Mouse (Mus musculus) limb, embryonic 10.5 days (tissue): ENCODE measurements around the gene Tssk6. TPM values are rescaled to one million over a fixed set of nuclear protein-coding genes. Genes with fewer than 3 reads are reported as not detected.
A peak's percentile ranks its signal among the peaks of the same experiment; 100 is the strongest.

Experiments used
- DNase-seq: peaks from one replicate; pipeline ENCODE4 v3.0.0-alpha.2; 2017; ENCODE audit warnings: low spot score
- H3K27ac ChIP-seq: fragments of 300-500 bp; sonication (generic); 2 replicates; pipeline ENCODE4 v1.5.1; 2016; ENCODE audit warnings: mild to moderate bottlenecking
- H3K27me3 ChIP-seq: fragments of 300-500 bp; sonication (generic); 2 replicates; pipeline ENCODE4 v1.6.1; 2016; ENCODE audit warnings: low read depth, mild to moderate bottlenecking; ENCODE audit not compliant: poor library complexity, severe bottlenecking
- H3K36me3 ChIP-seq: fragments of 300-500 bp; sonication (generic); 2 replicates; pipeline ENCODE4 v1.6.1; 2016; ENCODE audit warnings: mild to moderate bottlenecking, moderate library complexity
- H3K4me1 ChIP-seq: fragments of 300-500 bp; sonication (generic); 2 replicates; pipeline ENCODE4 v1.6.1; 2016
- H3K4me3 ChIP-seq: fragments of 300-500 bp; sonication (generic); 2 replicates; pipeline ENCODE4 v1.5.1; 2016; ENCODE audit warnings: mild to moderate bottlenecking, moderate library complexity
- H3K9me3 ChIP-seq: fragments of 300-500 bp; sonication (generic); replicated peaks from 2 replicates; pipeline ENCODE4 v1.6.1; 2016; ENCODE audit warnings: mild to moderate bottlenecking
- WGBS: fragments of 180-500 bp; shearing (Covaris S2); methylation state at CpG from one replicate; pipeline ENCODE4 v1.1.7; 2016; 5-methylcytosine and 5-hydroxymethylcytosine counted together
- polyA plus RNA-seq: library from polyadenylated mRNA; unstranded; fragments of >200 nt; fragmentation: Nextera tagmentation; extraction: Ambion mirVana; gene quantifications from 2 replicates; pipeline ENCODE4 v1.2.1, GENCODE M21; 2016

Gene Tssk6
- polyA plus RNA-seq, 1 experiment from 2014 or later = 5.9 TPM

- no peaks in the 10 kb centered on the region for H3K4me1 ChIP-seq
- WGBS = 89% methylated on average over 13 of the region's 13 CpGs
- peaks cover 100% of the 10 kb centered on the region for H3K36me3 ChIP-seq
- DNase-seq = no peak
- no peak overlapping the region for H3K4me3 ChIP-seq
- H3K27ac ChIP-seq = no peak overlapping the region
- H3K9me3 ChIP-seq = no peaks in the 10 kb centered on the region
- H3K27me3 ChIP-seq = no peaks in the 10 kb centered on the region
These were observed 9.9 kb downstream of the Tssk6 start for GRCm38 (mm10) chr8:69911917-69912316.

GRCm38 (mm10) chr8:69912478-69913074 lies 10.6 kb downstream of the Tssk6 start:
- no peaks in the 10 kb centered on the region for H3K9me3 ChIP-seq
- 90% methylated on average over 12 of the region's 12 CpGs for WGBS
- no peak overlapping the region for H3K27ac ChIP-seq
- H3K4me1 ChIP-seq = no peaks in the 10 kb centered on the region
- no peaks in the 10 kb centered on the region for H3K27me3 ChIP-seq
- DNase-seq = no peak
- no peak overlapping the region for H3K4me3 ChIP-seq
- peaks cover 100% of the 10 kb centered on the region for H3K36me3 ChIP-seq

- DNase-seq = no peak
- Histone ChIP-seq H3K9me3 (no peaks in the 10 kb centered on the region), H3K36me3 (peaks cover 87% of the 10 kb centered on the region), H3K4me1 (no peaks in the 10 kb centered on the region), H3K4me3 (no peak overlapping the region), H3K27me3 (no peaks in the 10 kb centered on the region), H3K27ac (no peak overlapping the region)
- 91% methylated on average over 4 of the region's 4 CpGs for WGBS
These were observed 12.5 kb downstream of the Tssk6 start for GRCm38 (mm10) chr8:69914526-69914925.

- H3K27ac ChIP-seq = no peak overlapping the region
- H3K27me3 ChIP-seq = no peaks in the 10 kb centered on the region
- no peak for DNase-seq
- H3K4me3 ChIP-seq = no peak overlapping the region
- 70% methylated on average over 5 of the region's 5 CpGs for WGBS
- peaks cover 75% of the 10 kb centered on the region for H3K36me3 ChIP-seq
- peaks cover 10% of the 10 kb centered on the region for H3K4me1 ChIP-seq
- H3K9me3 ChIP-seq = no peaks in the 10 kb centered on the region
These were observed 13.8 kb downstream of the Tssk6 start for GRCm38 (mm10) chr8:69915748-69916147.

DNA sequence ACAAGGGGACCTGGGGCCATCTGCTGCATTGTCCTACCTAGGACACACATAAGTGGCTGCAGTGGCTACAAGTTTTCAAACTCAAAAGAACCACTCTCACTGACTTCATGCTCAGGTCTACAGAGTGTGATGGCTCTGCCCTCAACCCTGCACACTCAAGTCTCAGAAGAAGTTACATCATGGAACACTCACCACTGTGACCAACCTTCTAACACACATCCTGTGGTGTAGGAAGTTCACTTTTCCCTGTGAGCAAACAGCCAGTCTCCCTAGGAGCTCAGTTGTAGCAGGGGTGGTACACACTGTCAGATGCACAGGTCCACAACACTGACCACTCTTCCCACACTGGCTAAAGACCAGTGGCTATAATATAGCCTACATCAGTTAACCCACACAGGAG lies 16.5 kb downstream of the Tssk6 start:
- no peak for DNase-seq
- Histone ChIP-seq H3K36me3 (peaks cover 62% of the 10 kb centered on the region), H3K27me3 (no peaks in the 10 kb centered on the region), H3K9me3 (no peaks in the 10 kb centered on the region), H3K27ac (no peak overlapping the region), H3K4me1 (peaks cover 23% of the 10 kb centered on the region), H3K4me3 (no peak overlapping the region)

DNA sequence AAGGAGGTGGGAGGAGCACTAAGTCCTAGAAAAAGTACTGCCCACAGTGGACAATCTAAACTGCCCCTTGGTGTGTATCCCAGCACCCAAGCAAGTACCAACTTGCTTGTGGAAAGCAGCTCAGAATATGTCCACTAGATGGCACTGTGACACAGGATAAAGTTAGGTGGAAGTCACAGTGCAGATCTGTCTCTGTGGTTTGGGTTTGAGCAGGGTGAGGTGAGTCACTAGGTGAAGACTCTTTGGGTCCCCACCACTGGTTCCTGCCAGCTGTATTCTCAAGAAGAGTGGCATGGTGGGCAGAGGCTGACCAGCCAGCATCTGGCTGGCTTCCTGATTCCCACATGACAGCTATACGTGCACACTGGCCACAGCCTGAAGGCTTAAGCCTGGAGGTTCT lies 17.0 kb downstream of the Tssk6 start:
- H3K4me3 ChIP-seq = no peak overlapping the region
- no peaks in the 10 kb centered on the region for H3K27me3 ChIP-seq
- peaks cover 62% of the 10 kb centered on the region for H3K36me3 ChIP-seq
- peak; percentile 75 for DNase-seq
- WGBS = 72% methylated on average over 1 of the region's 1 CpGs
- no peaks in the 10 kb centered on the region for H3K9me3 ChIP-seq
- peaks cover 23% of the 10 kb centered on the region for H3K4me1 ChIP-seq
- no peak overlapping the region for H3K27ac ChIP-seq

DNA sequence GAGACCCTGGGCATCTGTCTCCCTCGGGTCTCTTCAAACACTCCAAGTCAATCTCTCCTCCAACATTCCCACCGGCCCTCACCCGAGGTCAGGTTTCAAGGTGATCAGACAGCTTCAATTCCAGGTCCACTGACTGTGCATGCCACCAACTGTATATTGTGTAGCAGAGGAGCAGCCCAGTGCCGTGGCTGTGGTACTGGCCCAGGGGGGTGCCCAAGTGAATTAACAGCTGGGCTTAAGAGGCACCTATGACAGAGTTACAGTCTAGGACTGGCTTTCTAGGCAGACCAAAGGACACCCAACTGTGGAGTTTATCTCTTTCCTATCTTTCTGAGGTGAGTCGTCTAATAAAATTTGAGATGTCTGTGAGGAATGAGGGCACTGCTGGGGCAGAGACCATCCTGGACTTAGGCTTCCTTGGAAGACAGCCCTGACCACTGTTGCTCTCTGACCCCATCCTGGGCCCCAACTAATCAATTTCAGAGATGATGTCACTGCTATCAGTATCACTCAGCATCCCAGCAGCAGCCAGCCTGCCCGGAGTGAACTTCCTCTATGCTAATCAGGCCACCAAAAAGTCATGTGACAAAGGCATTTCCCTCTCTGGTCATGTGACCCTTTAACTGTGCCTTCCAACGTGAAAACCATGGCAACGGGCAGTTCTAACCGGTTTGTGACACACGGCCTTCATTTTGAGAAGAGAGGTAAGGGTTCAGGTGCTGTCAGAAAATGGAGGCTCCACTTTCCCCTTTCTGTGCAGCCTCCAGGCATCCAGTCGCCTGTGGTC lies 18.1 kb downstream of the Tssk6 start:
- Histone ChIP-seq H3K9me3 (no peaks in the 10 kb centered on the region), H3K27ac (peak overlapping the region; percentile 79), H3K4me3 (no peak overlapping the region; the same call in 1 of the 2 replicates), H3K27me3 (no peaks in the 10 kb centered on the region), H3K36me3 (peaks cover 55% of the 10 kb centered on the region), H3K4me1 (peaks cover 23% of the 10 kb centered on the region)
- DNase-seq = peak; percentile 74
- 52% methylated on average over 11 of the region's 11 CpGs for WGBS

DNA sequence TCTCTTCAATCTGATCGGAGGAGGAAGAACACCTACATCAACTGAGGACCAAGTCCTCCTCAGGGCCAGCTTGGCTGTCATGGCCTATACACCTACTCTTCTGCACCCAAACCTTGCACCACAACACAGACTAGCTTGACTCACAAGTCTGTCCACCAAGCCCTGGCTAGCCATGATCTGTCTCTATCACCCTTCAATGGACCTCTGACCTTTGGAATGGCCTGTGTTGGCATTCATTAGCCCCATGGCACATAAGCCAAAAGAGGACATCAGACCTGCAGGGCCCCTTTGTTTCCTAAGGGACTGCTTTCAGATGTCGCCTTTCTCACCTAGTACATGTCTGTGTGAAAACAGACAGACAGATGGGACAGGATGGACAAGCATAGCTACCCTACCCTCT lies 19.2 kb downstream of the Tssk6 start:
- Histone ChIP-seq H3K9me3 (no peaks in the 10 kb centered on the region), H3K4me3 (no peak overlapping the region), H3K27me3 (no peaks in the 10 kb centered on the region), H3K27ac (peak overlapping the region; percentile 79), H3K4me1 (peaks cover 23% of the 10 kb centered on the region), H3K36me3 (peaks cover 53% of the 10 kb centered on the region)
- 96% methylated on average over 2 of the region's 2 CpGs for WGBS
- DNase-seq = no peak

- Histone ChIP-seq H3K4me3 (no peak overlapping the region), H3K27ac (no peak overlapping the region), H3K4me1 (peaks cover 23% of the 10 kb centered on the region), H3K27me3 (no peaks in the 10 kb centered on the region), H3K36me3 (peaks cover 58% of the 10 kb centered on the region), H3K9me3 (no peaks in the 10 kb centered on the region)
- 76% methylated on average over 1 of the region's 1 CpGs for WGBS
- DNase-seq = no peak
These were observed 22.0 kb downstream of the Tssk6 start for GRCm38 (mm10) chr8:69923986-69924385.

DNA sequence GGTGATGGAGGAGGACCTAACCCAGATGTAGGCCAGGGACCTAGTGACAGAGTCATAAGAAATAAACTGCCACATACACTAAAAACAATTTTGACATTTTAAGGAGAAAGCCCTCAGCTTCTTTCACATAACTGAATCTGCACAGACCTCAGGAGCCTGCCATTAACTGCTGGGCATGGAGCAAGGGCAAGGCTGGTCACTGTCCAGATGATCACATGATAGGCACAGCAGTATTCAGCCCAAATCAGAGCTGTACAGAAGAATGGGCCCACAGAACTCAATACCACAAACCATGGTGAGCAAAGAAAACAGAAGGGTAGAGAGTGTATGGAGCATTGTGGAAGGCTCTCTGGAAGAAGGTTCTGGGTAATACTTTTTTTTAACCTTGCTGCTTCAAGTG lies 24.9 kb downstream of the Tssk6 start:
- H3K9me3 ChIP-seq = no peaks in the 10 kb centered on the region
- no peaks in the 10 kb centered on the region for H3K27me3 ChIP-seq
- 0 out of 2 replicates have a peak, but pooled peaks cover 1% of the 10 kb centered on the region for H3K4me1 ChIP-seq
- no peak for DNase-seq
- H3K4me3 ChIP-seq = no peak overlapping the region
- peaks cover 65% of the 10 kb centered on the region for H3K36me3 ChIP-seq
- H3K27ac ChIP-seq = no peak overlapping the region

DNA sequence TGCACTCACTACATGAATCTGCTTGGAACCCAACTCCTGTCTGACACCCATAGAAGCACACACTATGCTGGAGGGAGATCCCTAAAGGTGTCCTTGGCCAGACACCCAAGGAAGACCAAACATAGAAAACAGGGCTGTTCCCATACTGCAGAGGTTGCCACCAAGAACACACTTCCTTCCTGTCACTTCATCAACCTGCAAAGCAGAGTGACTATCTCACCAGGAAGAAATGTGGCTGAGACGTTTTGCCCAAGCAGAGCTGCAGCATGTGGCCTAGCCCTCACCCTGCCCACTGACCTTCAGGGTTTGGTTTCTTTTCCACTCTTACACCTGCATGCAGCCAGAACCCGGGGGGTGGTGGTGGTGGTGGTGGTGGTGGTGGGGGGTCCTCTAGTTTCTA lies 31.8 kb downstream of the Tssk6 start:
- Histone ChIP-seq H3K27me3 (no peaks in the 10 kb centered on the region), H3K4me1 (peaks cover 13% of the 10 kb centered on the region), H3K27ac (no peak overlapping the region), H3K36me3 (peaks cover 80% of the 10 kb centered on the region), H3K4me3 (no peak overlapping the region), H3K9me3 (no peaks in the 10 kb centered on the region)
- WGBS = 86% methylated on average over 2 of the region's 2 CpGs
- DNase-seq = no peak

DNA sequence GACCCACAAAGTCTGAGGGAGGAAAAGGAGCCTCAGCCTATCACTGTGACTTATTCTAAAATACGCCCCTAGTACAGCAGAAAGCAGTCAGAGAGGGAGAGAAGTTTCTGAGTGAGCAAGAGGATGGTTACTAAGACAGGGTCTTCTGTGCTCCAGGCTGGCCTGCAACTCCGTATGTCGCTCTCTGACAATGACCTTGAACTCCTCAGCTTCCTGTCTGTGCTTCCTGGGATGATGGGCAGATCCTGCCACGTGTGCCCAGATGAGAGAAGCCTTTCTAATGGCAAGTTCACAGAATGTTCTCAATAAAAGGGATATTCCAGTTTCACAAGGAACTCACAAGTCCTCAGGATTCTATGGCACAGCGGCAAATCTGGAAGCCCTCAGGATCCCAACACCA lies 32.6 kb downstream of the Tssk6 start:
- Histone ChIP-seq H3K4me3 (no peak overlapping the region), H3K27ac (no peak overlapping the region), H3K9me3 (no peaks in the 10 kb centered on the region), H3K36me3 (peaks cover 74% of the 10 kb centered on the region), H3K27me3 (no peaks in the 10 kb centered on the region), H3K4me1 (peaks cover 20% of the 10 kb centered on the region)
- DNase-seq = no peak
- WGBS = 91% methylated on average over 5 of the region's 5 CpGs

DNA sequence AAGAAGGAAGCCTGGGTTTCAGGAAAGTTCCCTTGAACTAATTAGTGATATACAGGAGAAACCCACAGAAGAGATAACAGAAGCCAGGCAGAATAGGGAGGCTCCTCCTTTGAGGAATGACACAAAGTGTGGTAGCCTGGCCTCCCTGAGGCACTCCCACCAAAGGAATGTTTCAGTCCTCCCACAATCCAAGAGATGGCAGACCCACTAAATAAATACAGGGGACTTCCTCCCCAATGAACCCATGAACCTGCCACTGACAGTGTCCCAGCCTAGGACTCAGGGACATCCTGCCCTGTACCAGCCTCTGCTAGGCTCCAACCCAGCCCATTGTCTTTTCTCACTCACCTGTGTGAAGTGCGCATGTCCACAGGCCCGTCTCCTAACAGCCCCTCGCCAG lies 33.4 kb downstream of the Tssk6 start:
- no peak for DNase-seq
- 95% methylated on average over 3 of the region's 3 CpGs for WGBS
- H3K4me3 ChIP-seq = no peak overlapping the region
- H3K27ac ChIP-seq = no peak overlapping the region
- H3K4me1 ChIP-seq = peaks cover 29% of the 10 kb centered on the region
- H3K9me3 ChIP-seq = no peaks in the 10 kb centered on the region
- peaks cover 79% of the 10 kb centered on the region for H3K36me3 ChIP-seq
- H3K27me3 ChIP-seq = no peaks in the 10 kb centered on the region
